Mouse (Mus musculus) bone marrow macrophage, adult 2 months (primary cell): ENCODE measurements around the gene P2ry14. TPM values are rescaled to one million over a fixed set of nuclear protein-coding genes. Genes with fewer than 3 reads are reported as not detected.

Experiments used
- H3K27ac ChIP-seq: 2 replicates; pipeline ENCODE4 v1.5.1; 2012; ENCODE audit warnings: low read depth, low read length; ENCODE audit not compliant: insufficient read depth
- H3K4me1 ChIP-seq: 2 replicates; pipeline ENCODE4 v1.6.1; 2012; ENCODE audit warnings: low read length; ENCODE audit not compliant: control insufficient read depth, insufficient read depth
- H3K4me3 ChIP-seq: 2 replicates; pipeline ENCODE4 v1.5.1; 2012; ENCODE audit warnings: mild to moderate bottlenecking, low read length, moderate library complexity; ENCODE audit not compliant: insufficient read depth
- CTCF ChIP-seq: IDR thresholded peaks from 2 replicates; pipeline ENCODE4 v1.5.1; 2012; ENCODE audit warnings: low read depth, mild to moderate bottlenecking, low read length, moderate library complexity
- POLR2A ChIP-seq: IDR thresholded peaks from 2 replicates; pipeline ENCODE4 v1.6.1; 2012; ENCODE audit warnings: mild to moderate bottlenecking, low read depth, low read length, borderline replicate concordance
- polyA plus RNA-seq: library from polyadenylated mRNA; stranded (reverse); fragments of >200 nt; gene quantifications from 2 replicates; pipeline ENCODE4 v1.2.4, GENCODE M21; 2012; ENCODE audit not compliant: missing spikeins, insufficient read depth, insufficient read length

The P2ry14 gene
- polyA plus RNA-seq, 1 experiment: 75.6 TPM

DNA sequence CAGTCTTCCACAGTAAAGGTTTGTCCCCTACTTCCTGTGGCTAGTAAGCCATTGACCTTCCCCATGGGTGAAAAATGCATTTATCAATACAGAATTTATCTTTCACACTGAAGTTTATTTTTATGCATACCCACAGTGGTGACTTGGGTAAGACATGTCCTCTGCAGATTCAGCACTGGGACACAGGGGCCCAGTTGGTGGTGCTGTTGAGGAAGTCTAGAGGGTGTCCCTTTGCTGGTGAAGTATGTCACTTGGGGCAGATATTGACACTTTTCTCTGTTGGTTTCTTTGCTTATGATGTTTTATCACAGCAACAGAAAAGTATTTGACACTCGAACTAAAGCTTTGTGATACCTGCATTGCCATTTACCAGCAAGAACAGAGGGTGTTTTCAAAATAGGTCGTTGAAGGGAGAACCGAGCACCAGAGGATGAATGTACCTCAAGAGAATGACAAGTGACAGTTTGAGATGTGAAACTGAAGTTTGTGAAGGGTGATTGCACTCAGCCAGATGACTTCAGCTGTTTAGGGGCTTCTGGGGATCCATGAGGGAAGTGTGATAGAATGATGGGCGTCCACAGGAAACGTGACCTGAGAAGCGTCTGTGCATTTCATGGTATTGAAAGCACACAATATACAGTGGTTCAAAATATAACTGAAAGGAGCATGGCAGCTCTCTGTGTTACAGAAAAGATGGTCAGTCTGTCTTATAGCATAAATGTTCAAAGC, 21.2 kb upstream of the P2ry14 start:
- H3K4me3 ChIP-seq: no peak overlapping the region
- TF ChIP-seq CTCF: no peak
- no peak for TF ChIP-seq POLR2A
- H3K27ac ChIP-seq: no peak overlapping the region
- H3K4me1 ChIP-seq: peaks cover 9% of the 10 kb centered on the region

GRCm38 (mm10) chr3:59169921-59170627, 16.7 kb upstream of the P2ry14 start:
- H3K4me3 ChIP-seq: no peak overlapping the region
- peaks cover 4% of the 10 kb centered on the region; the same call in 1 of the 2 replicates for H3K4me1 ChIP-seq
- no peak for TF ChIP-seq CTCF
- TF ChIP-seq POLR2A: no peak
- no peak overlapping the region for H3K27ac ChIP-seq

- no peak overlapping the region for H3K27ac ChIP-seq
- TF ChIP-seq CTCF (no peak), POLR2A (no peak)
- peaks cover 4% of the 10 kb centered on the region; the same call in 1 of the 2 replicates for H3K4me1 ChIP-seq
- H3K4me3 ChIP-seq: no peak overlapping the region
Measured at GRCm38 (mm10) chr3:59169215-59169614, 15.8 kb upstream of the P2ry14 start.

DNA sequence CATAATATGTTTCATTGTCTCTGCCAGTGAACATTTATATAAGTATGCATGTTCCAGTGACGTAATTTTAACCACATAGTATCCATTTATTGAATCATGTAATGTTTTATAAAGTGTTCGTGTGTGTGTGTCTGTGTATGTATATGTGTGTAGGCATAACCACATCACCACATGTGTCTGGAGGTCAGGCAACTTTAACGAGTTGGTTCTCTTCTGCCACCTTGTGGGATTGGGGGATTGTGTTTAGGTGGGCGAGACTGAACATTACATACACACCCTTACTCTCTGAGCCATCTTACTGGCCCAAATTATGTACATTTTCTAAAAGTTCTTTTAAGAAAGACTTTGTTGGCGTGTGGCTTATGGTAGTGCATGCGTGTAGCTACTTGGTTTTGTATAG, 15.1 kb upstream of the P2ry14 start:
- Histone ChIP-seq H3K4me1 (peaks cover 4% of the 10 kb centered on the region; the same call in 1 of the 2 replicates), H3K4me3 (no peak overlapping the region), H3K27ac (no peak overlapping the region)
- no peak for TF ChIP-seq POLR2A
- no peak for TF ChIP-seq CTCF

- TF ChIP-seq POLR2A (no peak), CTCF (no peak)
- H3K4me3 ChIP-seq: no peak overlapping the region
- no peak overlapping the region for H3K27ac ChIP-seq
- peaks cover 4% of the 10 kb centered on the region; the same call in 1 of the 2 replicates for H3K4me1 ChIP-seq
Measured at GRCm38 (mm10) chr3:59167417-59168054, 14.1 kb upstream of the P2ry14 start.

DNA sequence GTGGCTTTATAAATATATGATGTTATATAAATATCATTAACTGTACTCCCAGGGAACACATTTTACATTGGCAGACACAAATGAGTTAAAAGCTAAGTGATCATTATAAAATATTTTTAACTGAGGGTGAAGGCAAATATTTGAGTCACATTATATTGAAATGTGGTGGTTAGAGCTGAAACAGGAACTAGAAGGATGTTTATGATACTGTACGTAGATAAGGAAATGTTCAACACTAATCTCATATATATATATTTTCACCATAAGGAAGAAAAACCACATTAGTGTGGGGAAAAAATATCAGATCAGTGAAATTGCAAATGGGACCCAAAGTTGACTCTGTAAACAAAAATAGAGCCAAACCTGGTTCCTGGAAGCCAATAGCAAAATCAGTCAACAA, 7.0 kb upstream of the P2ry14 start:
- H3K4me3 ChIP-seq: no peak overlapping the region
- TF ChIP-seq CTCF (no peak), POLR2A (no peak)
- 0 out of 2 replicates have a peak, but pooled peaks cover 6% of the 10 kb centered on the region for H3K4me1 ChIP-seq
- H3K27ac ChIP-seq: no peak overlapping the region

DNA sequence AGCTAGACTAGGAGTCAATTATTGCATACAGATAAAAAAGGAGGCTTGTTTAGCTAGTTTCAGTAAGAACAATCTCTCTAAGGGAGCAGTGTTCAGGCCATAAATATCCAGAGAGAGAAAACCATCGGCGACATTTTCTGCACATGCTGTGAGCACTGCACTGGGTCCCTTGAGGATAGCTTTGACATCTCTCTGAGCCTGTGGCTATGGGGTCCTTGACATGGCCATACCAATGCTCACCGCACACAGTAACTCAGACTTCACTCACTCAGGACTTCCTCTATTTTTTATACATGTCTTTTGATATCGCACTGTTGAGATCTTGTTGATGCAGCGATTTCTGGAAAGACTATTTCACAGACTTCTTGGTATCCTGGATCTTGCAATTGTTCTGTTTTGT, 3.6 kb upstream of the P2ry14 start:
- peaks cover 18% of the 10 kb centered on the region for H3K4me1 ChIP-seq
- TF ChIP-seq CTCF: no peak
- TF ChIP-seq POLR2A: no peak
- H3K4me3 ChIP-seq: no peak overlapping the region
- no peak overlapping the region for H3K27ac ChIP-seq

- H3K27ac ChIP-seq: no peak overlapping the region
- peaks cover 19% of the 10 kb centered on the region for H3K4me1 ChIP-seq
- no peak for TF ChIP-seq POLR2A
- TF ChIP-seq CTCF: no peak
- no peak overlapping the region for H3K4me3 ChIP-seq
Measured at GRCm38 (mm10) chr3:59155404-59155803, 2.0 kb upstream of the P2ry14 start.

DNA sequence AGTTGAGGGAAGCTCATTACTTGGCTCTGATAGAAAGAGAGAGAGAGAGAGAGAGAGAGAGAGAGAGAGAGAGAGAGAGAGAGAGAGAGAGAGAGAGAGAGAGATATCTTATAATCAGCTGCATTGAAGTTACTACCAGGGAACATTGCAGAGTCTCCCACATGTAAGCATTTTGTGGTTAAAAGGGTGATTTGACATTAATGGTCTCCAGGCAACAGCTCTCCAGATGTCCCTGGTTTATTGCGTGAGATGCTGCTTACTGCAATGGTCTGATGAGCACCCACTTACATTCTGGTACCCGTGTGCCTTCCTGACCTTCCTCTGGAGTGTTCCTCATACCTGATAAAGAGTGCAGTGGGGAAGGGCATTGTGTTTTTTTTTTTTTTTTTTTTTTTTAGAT, 1.5 kb upstream of the P2ry14 start:
- Histone ChIP-seq H3K27ac (no peak overlapping the region), H3K4me3 (no peak overlapping the region), H3K4me1 (peaks cover 19% of the 10 kb centered on the region)
- TF ChIP-seq POLR2A (no peak), CTCF (no peak)

DNA sequence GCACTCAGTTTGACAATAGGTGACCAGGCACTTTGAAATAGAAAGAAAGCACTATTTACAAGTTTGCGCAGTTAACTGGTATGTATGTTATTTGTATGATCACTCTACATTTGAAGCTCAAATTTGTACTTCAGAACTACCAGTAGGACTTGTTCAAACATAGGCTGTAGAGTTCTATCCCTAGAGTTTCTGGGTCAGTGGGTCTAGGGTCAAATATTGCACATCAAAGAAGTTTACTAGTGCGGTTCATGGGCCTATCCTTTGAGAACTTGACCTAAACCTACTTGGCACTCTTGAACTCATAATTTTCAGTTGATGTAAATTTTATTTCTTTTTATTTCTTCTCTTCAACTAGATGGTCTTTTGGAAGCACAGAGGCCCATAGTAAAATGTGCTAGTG, 2.8 kb downstream of the P2ry14 start:
- TF ChIP-seq POLR2A: no peak
- TF ChIP-seq CTCF: no peak
- peaks cover 18% of the 10 kb centered on the region for H3K4me1 ChIP-seq
- no peak overlapping the region for H3K4me3 ChIP-seq
- no peak overlapping the region for H3K27ac ChIP-seq
